Mouse (Mus musculus): ENCODE data around the gene L3mbtl1. TPM values are rescaled to one million over a fixed set of nuclear protein-coding genes. Genes with fewer than 3 reads are reported as not detected.
"Not testable (repeated sequence)": the region's sequence is repeated elsewhere in the genome, so short reads cannot be mapped to it uniquely, and the experiment has no call there.

L3mbtl1 gene
- total RNA-seq (2021): under 1 TPM in 1 of 2 experiments, not detected in 1; 0.05 TPM
- long read RNA-seq, experiment 1: 0 reads
- long read RNA-seq, experiment 2: 0 reads

- DNase-seq: peak; percentile 33 to 34
- intact Hi-C loops (cut with DNase I): no loop called here
These were observed at the start of gene L3mbtl1 for GRCm38 (mm10) chr2:162943148-162943846. Gene L3mbtl1, plus strand, starts transcription at chr2:162943472.

- intact Hi-C loops (cut with DNase I): not testable (repeated sequence)
These were observed 44.0 kb upstream of the L3mbtl1 start for GRCm38 (mm10) chr2:162899256-162899655.

GRCm38 (mm10) chr2:162899880-162900589 lies 43.2 kb upstream of the L3mbtl1 start:
- DNase-seq: no peak
- intact Hi-C loops (cut with DNase I): no loop called here

More at GRCm38 (mm10) chr2:162899256-162899655, 44.0 kb upstream of the L3mbtl1 start:
- not testable (repeated sequence) for DNase-seq

GRCm38 (mm10) chr2:162900590-162900916 lies 42.7 kb upstream of the L3mbtl1 start:
- DNase-seq: no peak
- intact Hi-C loops (cut with DNase I): no loop called here

- no peak for DNase-seq
- intact Hi-C loops (cut with DNase I): no loop called here
These were observed 37.4 kb upstream of the L3mbtl1 start for GRCm38 (mm10) chr2:162905902-162906301.

GRCm38 (mm10) chr2:162908052-162908491 lies 35.2 kb upstream of the L3mbtl1 start:
- DNase-seq: no peak
- intact Hi-C loops (cut with DNase I): no loop called here

GRCm38 (mm10) chr2:162914040-162914439 lies 29.2 kb upstream of the L3mbtl1 start:
- DNase-seq: no peak
- intact Hi-C loops (cut with DNase I): loop anchor here (10.0 kb wide), 1 partner anchor 1439 kb away; no protein-coding TSS in a partner anchor

GRCm38 (mm10) chr2:162914519-162914918 lies 28.8 kb upstream of the L3mbtl1 start:
- no peak for DNase-seq
- intact Hi-C loops (cut with DNase I): loop anchor here (10.0 kb wide), 1 partner anchor 1440 kb away; no protein-coding TSS in a partner anchor

- intact Hi-C loops (cut with DNase I): loop anchor here (5.0 to 10.0 kb wide), 6 partner anchors 47 to 1445 kb away; partner anchors contain the start of gene Tox2
- DNase-seq: no peak
These were observed 23.3 kb upstream of the L3mbtl1 start for GRCm38 (mm10) chr2:162919926-162920325.

GRCm38 (mm10) chr2:162922183-162922582 lies 21.1 kb upstream of the L3mbtl1 start:
- DNase-seq: peak; percentile 44 to 65
- intact Hi-C loops (cut with DNase I): loop anchor here (2.0 to 10.0 kb wide), 6 partner anchors 45 to 480 kb away; partner anchors contain the start of gene Tox2

GRCm38 (mm10) chr2:162922834-162923233 lies 20.4 kb upstream of the L3mbtl1 start:
- DNase-seq: no peak
- intact Hi-C loops (cut with DNase I): loop anchor here (2.0 to 10.0 kb wide), 6 partner anchors 44 to 479 kb away; partner anchors contain the start of gene Tox2

GRCm38 (mm10) chr2:162924126-162924525 lies 19.1 kb upstream of the L3mbtl1 start:
- no peak for DNase-seq
- intact Hi-C loops (cut with DNase I): loop anchor here (5.0 to 10.0 kb wide), 5 partner anchors 43 to 478 kb away; partner anchors contain the start of gene Tox2

GRCm38 (mm10) chr2:162927918-162928585 lies 15.2 kb upstream of the L3mbtl1 start:
- intact Hi-C loops (cut with DNase I): loop anchor here (10.0 kb wide), 1 partner anchor 277 kb away; the partner anchor contains the start of gene Tox2
- no peak for DNase-seq

- intact Hi-C loops (cut with DNase I): loop anchor here (5.0 to 10.0 kb wide), 2 partner anchors 275 to 488 kb away; partner anchors contain the start of gene Tox2
- no peak for DNase-seq
These were observed 13.6 kb upstream of the L3mbtl1 start for GRCm38 (mm10) chr2:162929704-162930103.

- no peak for DNase-seq
These were observed 12.7 kb upstream of the L3mbtl1 start for GRCm38 (mm10) chr2:162930516-162931122.

GRCm38 (mm10) chr2:162931123-162931673 lies 12.1 kb upstream of the L3mbtl1 start, which contains the start of gene Srsf6:
Gene Srsf6, plus strand, starts transcription at chr2:162931528.
- DNase-seq: peak; percentile 92 to 94
- intact Hi-C loops (cut with DNase I): loop anchor here (5.0 kb wide), 1 partner anchor 486 kb away; no protein-coding TSS in a partner anchor

More at GRCm38 (mm10) chr2:162930516-162931122, 12.7 kb upstream of the L3mbtl1 start:
- intact Hi-C loops (cut with DNase I): loop anchor here (5.0 kb wide), 1 partner anchor 487 kb away; no protein-coding TSS in a partner anchor

GRCm38 (mm10) chr2:162931674-162932650 lies 11.3 kb upstream of the L3mbtl1 start:
- DNase-seq: peak; percentile 71 to 78
- intact Hi-C loops (cut with DNase I): loop anchor here (5.0 kb wide), 1 partner anchor 485 kb away; no protein-coding TSS in a partner anchor

GRCm38 (mm10) chr2:162932706-162933105 lies 10.6 kb upstream of the L3mbtl1 start:
- intact Hi-C loops (cut with DNase I): loop anchor here (5.0 kb wide), 1 partner anchor 485 kb away; no protein-coding TSS in a partner anchor
- DNase-seq: no peak

Measured in heart, postnatal 14 days (tissue).